Mouse (Mus musculus): Measurements from ENCODE around the gene Rgs1. TPM values are rescaled to one million over a fixed set of nuclear protein-coding genes. Genes with fewer than 3 reads are reported as not detected.

The Rgs1 gene
- not detected in 2 replicates for polyA plus RNA-seq (2016; fragmentation: Nextera tagmentation; extraction: Ambion mirVana)

DNA sequence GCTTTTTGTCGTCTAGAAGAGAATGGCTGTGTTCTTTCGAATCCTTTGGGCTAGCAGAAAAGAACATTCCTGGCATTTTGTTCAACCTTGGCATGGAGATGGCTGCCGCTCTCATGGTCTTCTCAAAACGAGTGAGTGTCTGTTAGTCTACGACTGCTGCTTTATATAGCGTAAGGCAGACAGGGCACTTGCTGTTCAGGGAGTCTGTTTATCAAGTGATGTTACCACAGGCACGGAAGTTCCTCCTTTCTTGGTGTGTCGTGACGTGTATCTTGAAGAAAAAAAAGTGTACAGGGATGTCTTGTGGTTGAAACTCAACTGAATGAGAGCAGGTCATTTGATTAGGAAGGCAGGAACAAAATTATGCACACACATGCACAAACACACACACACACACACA, at the start of gene Rgs1:
Gene Rgs1, minus strand, starts transcription at position 320 of the 400 bp plus-strand sequence.
- H3K9me3 ChIP-seq = no peaks in the 10 kb centered on the region
- H3K4me3 ChIP-seq = no peak within 1 kb of the TSS
- no peaks in the 10 kb centered on the region for H3K36me3 ChIP-seq (replicated peaks)
- no peak for DNase-seq (ENCODE audit: low spot score)
- 88% methylated on average over 9 of the region's 9 CpGs for WGBS
- no peaks in the 10 kb centered on the region for H3K27me3 ChIP-seq (replicated peaks; ENCODE audit: low read depth, poor library complexity, severe bottlenecking)
- H3K4me1 ChIP-seq = no peaks in the 10 kb centered on the region
- H3K27ac ChIP-seq (replicated peaks) = no peak within 1 kb of the TSS

DNA sequence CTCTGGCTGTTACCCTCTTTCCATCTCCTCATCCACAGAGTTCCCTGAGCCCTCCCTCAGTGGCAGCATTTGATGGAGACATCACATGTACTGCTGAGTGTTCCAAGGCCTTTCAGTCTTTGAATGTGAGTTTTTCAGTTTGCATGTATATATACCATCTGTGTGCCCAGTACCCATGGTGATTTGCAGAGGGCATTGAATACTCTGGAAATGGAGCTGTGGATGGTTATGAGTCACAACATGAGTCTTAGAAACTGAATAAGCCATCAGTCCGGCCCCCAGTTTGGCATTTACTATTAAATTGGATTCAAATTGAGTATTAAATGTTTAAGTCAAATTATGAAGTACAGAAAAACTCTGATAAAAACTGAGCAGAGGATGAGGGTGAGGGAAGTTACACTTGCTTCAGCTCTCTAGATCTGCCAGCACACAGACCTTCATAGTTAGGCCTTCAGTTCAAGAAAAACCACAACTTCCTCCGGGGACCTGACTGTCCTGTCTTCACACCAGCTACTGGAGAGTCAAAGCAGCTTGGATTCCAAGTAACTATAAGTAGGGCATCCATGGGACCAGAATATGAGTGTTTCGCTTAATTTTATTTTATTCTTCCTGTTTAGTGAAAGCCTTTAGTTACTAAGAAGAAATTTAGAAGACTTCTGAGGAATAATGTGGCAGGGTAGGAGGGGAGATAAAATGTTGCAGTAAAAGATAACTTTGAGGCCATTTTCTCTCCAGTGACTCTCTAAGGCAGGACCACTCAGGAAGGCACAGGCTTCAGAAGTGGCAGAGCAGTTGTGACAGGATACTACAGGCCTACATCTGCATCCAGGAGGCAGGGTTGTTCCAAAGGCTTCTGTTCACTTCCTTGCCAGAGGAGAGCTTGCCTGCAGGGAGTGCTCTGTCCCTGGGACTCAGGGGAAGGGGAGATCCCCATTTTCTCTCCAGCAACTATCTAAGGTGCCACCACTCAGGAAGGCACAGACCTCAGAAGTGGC, 34.3 kb upstream of the Rgs1 start:
- H3K27ac ChIP-seq (replicated peaks) = no peak overlapping the region
- 92% methylated on average over 3 of the region's 3 CpGs for WGBS
- no peak for DNase-seq (ENCODE audit: low spot score)

DNA sequence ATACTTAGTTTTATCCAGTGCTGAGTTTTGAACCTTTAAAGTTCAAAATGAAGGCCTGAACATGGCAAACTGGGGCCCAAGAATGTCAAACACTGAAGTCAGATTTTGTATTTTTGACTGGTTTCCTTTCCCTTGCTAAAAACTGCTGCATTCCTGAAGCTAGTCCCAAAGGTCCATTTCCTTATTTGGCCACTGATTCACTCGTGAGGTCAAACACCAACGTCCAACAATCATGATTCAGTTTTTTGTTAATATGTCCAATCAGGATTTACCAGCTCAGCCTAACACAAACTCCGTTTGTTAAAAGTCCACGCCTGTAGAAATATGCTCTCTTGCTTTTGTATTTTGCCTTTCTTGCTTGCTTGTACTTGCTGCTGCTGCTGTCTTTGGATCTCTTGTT, 31.0 kb upstream of the Rgs1 start:
- Histone ChIP-seq H3K4me1 (no peaks in the 10 kb centered on the region), H3K27me3 (replicated peaks; ENCODE audit: low read depth, poor library complexity, severe bottlenecking) (no peaks in the 10 kb centered on the region), H3K36me3 (replicated peaks) (no peaks in the 10 kb centered on the region), H3K27ac (replicated peaks) (no peak overlapping the region), H3K9me3 (no peaks in the 10 kb centered on the region), H3K4me3 (no peak overlapping the region)
- no peak for DNase-seq (ENCODE audit: low spot score)
- 85% methylated on average over 4 of the region's 4 CpGs for WGBS

More for the DNA sequence above, 34.3 kb upstream of the Rgs1 start:
- H3K9me3 ChIP-seq = no peaks in the 10 kb centered on the region
- H3K36me3 ChIP-seq (replicated peaks) = no peaks in the 10 kb centered on the region
- H3K4me1 ChIP-seq = no peaks in the 10 kb centered on the region
- no peak overlapping the region for H3K4me3 ChIP-seq
- H3K27me3 ChIP-seq (replicated peaks; ENCODE audit: low read depth, poor library complexity, severe bottlenecking) = no peaks in the 10 kb centered on the region

DNA sequence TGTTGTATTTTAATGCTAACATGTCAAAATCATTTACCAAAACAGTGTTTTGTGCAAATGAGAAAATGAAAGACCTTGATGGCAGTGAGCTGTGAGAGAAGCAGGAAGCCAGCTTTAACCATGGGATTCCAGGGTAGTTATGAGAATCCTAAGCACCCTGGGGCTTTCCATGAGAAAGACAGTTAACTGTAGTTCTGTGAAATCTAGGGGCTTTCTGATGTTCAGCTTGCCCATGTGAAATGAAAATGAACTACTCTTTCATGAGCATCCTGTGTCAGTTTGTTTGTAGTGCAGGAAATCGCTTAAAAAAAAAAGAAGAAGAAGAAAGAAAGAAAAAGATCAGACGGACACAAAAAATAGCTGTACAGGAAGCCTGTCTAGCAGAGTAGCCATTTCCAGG, 23.9 kb upstream of the Rgs1 start:
- no peak overlapping the region for H3K4me3 ChIP-seq
- H3K4me1 ChIP-seq = no peaks in the 10 kb centered on the region
- no peaks in the 10 kb centered on the region for H3K9me3 ChIP-seq
- no peak overlapping the region for H3K27ac ChIP-seq (replicated peaks)
- H3K27me3 ChIP-seq (replicated peaks; ENCODE audit: low read depth, poor library complexity, severe bottlenecking) = no peaks in the 10 kb centered on the region
- no peaks in the 10 kb centered on the region for H3K36me3 ChIP-seq (replicated peaks)
- 73% methylated on average over 2 of the region's 2 CpGs for WGBS
- DNase-seq (ENCODE audit: low spot score) = no peak

DNA sequence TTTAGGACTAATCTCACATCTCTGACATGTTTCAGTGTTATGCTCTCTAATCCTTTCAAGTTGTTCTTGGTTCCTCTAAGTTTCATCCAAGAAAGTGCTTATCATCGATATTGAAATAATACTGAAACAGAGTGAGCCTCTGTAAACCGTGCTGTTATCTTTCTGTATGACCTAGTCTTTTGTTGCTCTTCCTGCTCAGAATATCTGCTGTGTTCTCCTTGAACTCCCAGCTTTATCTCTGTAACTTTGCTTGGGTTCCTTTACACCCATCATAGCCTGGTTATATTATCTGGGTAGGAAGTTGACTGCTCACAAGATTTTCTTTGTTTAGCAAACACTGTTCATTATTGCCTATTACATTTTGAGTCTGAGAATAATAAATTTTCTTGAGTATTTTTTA, 20.1 kb upstream of the Rgs1 start:
- H3K4me1 ChIP-seq = no peaks in the 10 kb centered on the region
- H3K9me3 ChIP-seq = no peaks in the 10 kb centered on the region
- DNase-seq (ENCODE audit: low spot score) = no peak
- H3K36me3 ChIP-seq (replicated peaks) = no peaks in the 10 kb centered on the region
- H3K4me3 ChIP-seq = no peak overlapping the region
- WGBS = 90% methylated on average over 2 of the region's 2 CpGs
- H3K27ac ChIP-seq (replicated peaks) = no peak overlapping the region
- no peaks in the 10 kb centered on the region for H3K27me3 ChIP-seq (replicated peaks; ENCODE audit: low read depth, poor library complexity, severe bottlenecking)

DNA sequence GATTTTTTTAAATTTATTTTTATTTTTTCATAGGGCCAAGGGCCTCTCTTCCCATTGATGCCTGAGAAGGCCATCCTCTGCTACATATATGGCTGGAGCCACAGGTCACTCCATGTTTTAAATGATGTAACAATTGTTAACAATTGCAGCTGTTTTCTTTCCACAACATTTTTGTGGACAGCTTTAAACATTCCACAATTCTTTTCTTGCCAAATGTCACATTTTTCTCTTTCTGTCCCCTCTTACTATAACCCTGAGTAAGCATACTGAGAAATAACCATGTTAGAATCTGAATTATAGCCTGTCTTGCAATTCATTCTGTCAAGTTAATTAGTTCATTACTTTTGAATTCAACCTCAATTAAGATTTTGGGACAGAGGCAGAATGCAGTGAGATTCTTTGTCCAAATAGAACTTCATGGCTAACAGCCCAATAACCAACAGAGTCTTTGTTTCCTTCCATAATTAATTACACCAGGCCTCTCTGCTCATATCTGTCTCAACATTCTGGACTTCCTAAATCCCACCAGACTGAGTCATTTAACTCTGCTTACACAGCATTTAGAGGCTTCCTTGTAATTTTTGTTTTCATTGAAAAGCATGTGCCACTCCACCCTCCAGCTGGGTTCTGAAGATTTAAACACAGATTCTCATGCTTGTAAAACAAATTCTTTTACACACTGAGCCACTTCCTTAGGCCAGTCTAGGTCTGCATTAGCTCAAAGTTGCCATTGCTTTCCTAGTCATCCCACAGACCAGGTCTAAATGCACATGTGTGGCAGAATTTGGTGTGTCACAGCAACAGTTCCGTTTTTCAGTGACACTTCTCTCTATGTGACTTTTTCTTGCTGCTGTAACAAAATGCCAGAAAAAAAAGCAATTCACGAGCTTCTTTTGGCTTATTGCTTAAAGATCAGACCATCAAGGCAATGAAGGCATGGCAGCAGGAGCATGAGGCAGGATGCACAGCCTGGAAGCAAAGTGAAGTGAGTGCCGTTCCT, 18.7 kb upstream of the Rgs1 start:
- Histone ChIP-seq H3K9me3 (no peaks in the 10 kb centered on the region), H3K4me1 (no peaks in the 10 kb centered on the region), H3K36me3 (replicated peaks) (no peaks in the 10 kb centered on the region), H3K27me3 (replicated peaks; ENCODE audit: low read depth, poor library complexity, severe bottlenecking) (no peaks in the 10 kb centered on the region), H3K4me3 (no peak overlapping the region), H3K27ac (replicated peaks) (no peak overlapping the region)
- WGBS = 81% methylated on average over 3 of the region's 3 CpGs
- DNase-seq (ENCODE audit: low spot score) = no peak

DNA sequence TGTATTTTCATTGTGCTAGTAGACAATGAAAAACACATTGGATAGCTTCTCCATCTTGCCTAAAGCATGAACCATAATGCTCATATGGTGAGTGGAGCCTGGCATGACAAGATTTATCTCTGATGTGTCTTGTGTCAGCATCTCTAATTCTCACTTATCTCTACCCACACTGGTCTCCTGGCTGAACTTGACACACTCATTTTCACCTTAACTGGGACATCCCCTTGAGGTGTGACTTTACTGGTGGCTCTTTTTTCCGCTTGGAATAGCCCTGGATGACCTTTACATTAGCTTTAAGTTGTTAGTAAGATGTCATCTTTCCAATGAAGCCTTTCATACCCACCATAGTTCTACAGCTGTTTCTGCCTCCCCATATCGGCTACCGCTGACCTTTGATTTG, 15.0 kb upstream of the Rgs1 start:
- 91% methylated on average over 3 of the region's 3 CpGs for WGBS

DNA sequence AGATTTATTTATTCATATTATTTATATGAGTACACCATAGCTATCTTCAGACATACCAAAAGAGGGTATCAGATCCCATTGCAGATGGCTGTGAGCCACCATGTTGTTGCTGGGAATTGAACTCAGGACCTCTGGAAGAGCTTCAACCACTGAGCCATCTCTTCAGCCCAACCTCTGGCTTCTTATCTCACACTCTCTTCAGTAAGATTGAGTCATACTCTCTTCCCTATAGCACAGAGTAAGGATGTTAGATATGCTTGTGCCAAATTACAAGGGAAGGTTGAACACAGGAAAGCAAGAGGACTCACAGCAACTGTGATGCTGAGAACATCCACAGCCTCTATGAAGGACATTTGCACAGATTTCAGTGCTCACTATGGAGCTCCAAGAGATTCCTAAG, 13.0 kb upstream of the Rgs1 start:
- no peak for DNase-seq (ENCODE audit: low spot score)
- H3K27ac ChIP-seq (replicated peaks) = no peak overlapping the region
- H3K4me3 ChIP-seq = no peak overlapping the region
- no peaks in the 10 kb centered on the region for H3K9me3 ChIP-seq
- H3K27me3 ChIP-seq (replicated peaks; ENCODE audit: low read depth, poor library complexity, severe bottlenecking) = no peaks in the 10 kb centered on the region
- H3K4me1 ChIP-seq = no peaks in the 10 kb centered on the region
- no peaks in the 10 kb centered on the region for H3K36me3 ChIP-seq (replicated peaks)

More for the DNA sequence above, 15.0 kb upstream of the Rgs1 start:
- no peaks in the 10 kb centered on the region for H3K36me3 ChIP-seq (replicated peaks)
- H3K27ac ChIP-seq (replicated peaks) = no peak overlapping the region
- H3K9me3 ChIP-seq = no peaks in the 10 kb centered on the region
- no peak for DNase-seq (ENCODE audit: low spot score)
- H3K4me3 ChIP-seq = no peak overlapping the region
- no peaks in the 10 kb centered on the region for H3K27me3 ChIP-seq (replicated peaks; ENCODE audit: low read depth, poor library complexity, severe bottlenecking)
- no peaks in the 10 kb centered on the region for H3K4me1 ChIP-seq

DNA sequence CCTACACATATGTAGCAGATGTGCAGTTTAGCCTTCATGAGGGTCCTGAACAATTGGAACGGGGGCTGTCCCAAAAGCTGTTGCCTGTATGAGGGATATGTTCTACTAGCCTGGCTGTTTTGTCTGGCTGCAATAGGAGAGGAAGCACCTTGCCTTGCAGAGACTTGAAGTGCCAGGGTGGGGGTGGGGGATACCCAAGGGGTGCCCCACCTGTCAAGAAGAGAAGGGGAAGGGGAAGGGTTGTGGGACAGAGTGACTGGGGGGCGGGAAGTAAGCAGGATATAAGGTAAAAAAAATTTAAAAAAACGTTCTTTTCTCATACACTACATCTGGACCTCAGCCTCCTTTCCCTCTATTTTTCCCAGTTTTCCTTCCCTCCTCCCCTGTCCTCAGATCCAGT, 9.7 kb upstream of the Rgs1 start:
- DNase-seq (ENCODE audit: low spot score) = no peak
- no peak overlapping the region for H3K4me3 ChIP-seq
- no peak overlapping the region for H3K27ac ChIP-seq (replicated peaks)
- 75% methylated on average over 3 of the region's 3 CpGs for WGBS
- no peaks in the 10 kb centered on the region for H3K27me3 ChIP-seq (replicated peaks; ENCODE audit: low read depth, poor library complexity, severe bottlenecking)
- H3K36me3 ChIP-seq (replicated peaks) = no peaks in the 10 kb centered on the region
- H3K9me3 ChIP-seq = no peaks in the 10 kb centered on the region
- H3K4me1 ChIP-seq = no peaks in the 10 kb centered on the region

DNA sequence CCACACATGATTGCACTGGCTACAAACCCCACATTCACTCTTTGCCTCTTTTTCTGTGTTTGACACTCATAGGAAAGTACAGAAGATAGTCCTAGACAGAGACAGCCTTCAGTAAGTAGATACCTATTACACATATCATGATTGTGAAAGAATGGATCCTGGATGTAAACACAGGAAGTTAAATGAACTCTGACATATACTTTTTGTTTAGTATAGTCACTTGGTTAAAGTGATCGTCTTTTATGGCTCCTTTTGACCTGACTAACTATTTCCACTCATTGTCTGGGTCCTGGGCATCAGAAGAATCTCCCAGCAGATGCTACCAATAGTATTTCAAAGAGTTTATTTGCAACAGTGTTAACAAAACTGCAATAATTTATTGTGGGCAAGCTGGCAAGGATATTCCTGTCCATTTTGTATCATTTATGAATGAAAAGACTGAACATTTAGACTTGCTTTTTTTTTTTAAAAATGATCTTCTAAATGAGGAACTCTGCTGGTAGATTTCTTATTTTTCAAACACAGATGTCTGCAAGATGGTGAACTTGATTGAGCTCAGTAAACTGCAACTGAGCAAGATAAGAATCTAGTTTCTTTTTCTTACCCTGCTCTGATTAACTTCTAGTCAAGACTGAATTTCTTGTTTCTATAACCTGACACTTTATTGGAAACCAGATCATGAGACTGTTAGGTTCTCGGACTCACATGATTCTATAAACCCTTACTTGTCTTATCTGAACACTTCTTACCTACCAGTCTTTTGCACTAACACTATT, 7.7 kb upstream of the Rgs1 start:
- H3K4me3 ChIP-seq = no peak overlapping the region
- H3K9me3 ChIP-seq = no peaks in the 10 kb centered on the region
- no peak overlapping the region for H3K27ac ChIP-seq (replicated peaks)
- H3K4me1 ChIP-seq = no peaks in the 10 kb centered on the region
- no peaks in the 10 kb centered on the region for H3K27me3 ChIP-seq (replicated peaks; ENCODE audit: low read depth, poor library complexity, severe bottlenecking)
- no peaks in the 10 kb centered on the region for H3K36me3 ChIP-seq (replicated peaks)
- DNase-seq (ENCODE audit: low spot score) = no peak
- 69% methylated on average over 2 of the region's 2 CpGs for WGBS

DNA sequence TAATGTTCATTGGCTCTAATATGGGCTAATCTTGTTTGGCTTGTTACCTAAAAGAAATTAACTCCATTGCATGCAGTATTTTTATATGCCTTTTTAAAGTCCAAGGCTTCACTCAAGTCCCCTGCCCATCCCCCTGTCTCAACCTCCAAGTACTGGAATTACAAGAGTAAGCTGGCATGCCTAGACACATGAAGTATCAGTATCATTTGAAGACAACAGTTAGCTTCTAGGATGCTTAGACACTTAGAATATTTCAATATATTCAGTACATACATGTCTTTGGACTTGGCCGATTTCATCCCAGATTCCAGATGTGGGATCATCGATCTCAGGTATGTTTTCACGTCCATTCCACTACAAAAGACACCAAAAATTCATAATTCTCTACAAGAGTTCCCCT, 836 bp downstream of the Rgs1 start:
- DNase-seq (ENCODE audit: low spot score) = no peak
- Histone ChIP-seq H3K4me1 (no peaks in the 10 kb centered on the region), H3K27ac (replicated peaks) (no peak overlapping the region), H3K4me3 (no peak overlapping the region), H3K36me3 (replicated peaks) (no peaks in the 10 kb centered on the region), H3K27me3 (replicated peaks; ENCODE audit: low read depth, poor library complexity, severe bottlenecking) (no peaks in the 10 kb centered on the region), H3K9me3 (no peaks in the 10 kb centered on the region)
- 94% methylated on average over 3 of the region's 3 CpGs for WGBS

DNA sequence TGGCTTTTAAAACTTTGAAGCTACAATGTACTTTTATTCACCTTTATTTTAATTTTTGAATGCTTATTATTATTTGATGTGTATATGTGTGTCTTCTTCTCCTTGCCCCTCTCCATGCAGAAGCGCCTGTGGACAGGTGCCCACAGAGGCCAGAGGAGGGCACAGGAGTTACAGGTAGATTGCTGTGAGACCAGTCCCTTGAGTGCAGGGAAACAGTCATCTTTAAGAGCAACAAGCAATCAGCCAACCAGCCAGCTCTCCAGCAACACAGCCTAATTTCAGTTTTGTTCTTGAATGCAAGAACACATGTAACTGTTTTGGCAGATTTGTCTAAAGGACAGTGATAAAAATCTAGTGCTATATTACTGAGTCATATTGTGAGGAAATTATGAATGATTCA, 1.7 kb downstream of the Rgs1 start:
- WGBS = 89% methylated on average over 1 of the region's 1 CpGs
- no peak for DNase-seq (ENCODE audit: low spot score)
- Histone ChIP-seq H3K27me3 (replicated peaks; ENCODE audit: low read depth, poor library complexity, severe bottlenecking) (no peaks in the 10 kb centered on the region), H3K27ac (replicated peaks) (no peak overlapping the region), H3K4me1 (no peaks in the 10 kb centered on the region), H3K4me3 (no peak overlapping the region), H3K36me3 (replicated peaks) (no peaks in the 10 kb centered on the region), H3K9me3 (no peaks in the 10 kb centered on the region)
